11 mouse cellular contexts compared by ENCODE assay signal in the genomic region with DNA sequence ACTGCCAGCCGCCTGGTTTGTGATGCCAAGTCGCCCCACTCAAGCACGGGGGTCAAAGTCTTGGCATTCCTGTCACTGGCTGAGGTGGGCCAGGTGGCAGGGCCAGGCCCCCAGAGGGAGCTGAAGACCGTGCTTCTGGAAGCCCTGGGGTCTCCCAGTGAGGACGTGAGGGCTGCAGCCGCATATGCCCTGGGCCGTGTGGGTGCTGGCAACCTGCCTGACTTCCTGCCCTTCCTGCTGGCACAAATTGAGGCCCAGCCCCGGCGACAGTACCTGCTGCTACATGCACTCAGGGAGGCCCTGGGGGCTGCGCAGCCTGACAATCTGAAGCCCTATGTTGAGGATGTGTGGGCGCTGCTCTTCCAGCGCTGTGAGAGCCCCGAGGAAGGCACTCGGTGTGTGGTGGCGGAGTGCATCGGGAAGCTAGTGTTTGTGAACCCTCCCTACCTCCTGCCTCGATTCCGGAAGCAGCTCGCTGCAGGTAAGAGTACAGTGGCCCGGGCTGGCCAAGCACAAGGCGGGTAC. TPM values are rescaled to one million over a fixed set of nuclear protein-coding genes. Genes with fewer than 3 reads are reported as not detected.
DNase-seq lines count a peak whose midpoint lies in the region; ATAC-seq lines count a peak whose summit lies in the region.
"Had no signal": no experiment of that assay in that cellular context is flagged by ENCODE, and none has a peak within 500 bp of the region (broad histone marks: within the 10 kb centered on the region; RNA-seq: fewer than 3 reads in every experiment).

No protein-coding gene starts in this region.

- 88% methylated on average over 21 of the region's 21 CpGs for WGBS in forebrain, embryonic 14.5 days

- no peak overlapping the region for H3K9ac ChIP-seq in forebrain, embryonic 14.5 days (ENCODE audit: low read length)
- H3K9ac ChIP-seq: lung, embryonic 15.5 days had no signal

- no peak overlapping the region for H3K4me3 ChIP-seq in forebrain, embryonic 14.5 days (ENCODE audit: low read depth, low read length)
- H3K4me3 ChIP-seq: lung, embryonic 15.5 days had no signal

- no peak overlapping the region for H3K27ac ChIP-seq in forebrain, embryonic 14.5 days (ENCODE audit: low read depth, low read length)
- H3K27ac ChIP-seq: lung, embryonic 15.5 days had no signal

- peak; percentile 56 to 57 for DNase-seq in heart, postnatal 10 days
- DNase-seq in heart, postnatal 25 days (ENCODE audit: low spot score): no peak
- peak; percentile 53 for DNase-seq in urinary bladder, postnatal 14 days (ENCODE audit: low spot score)
- DNase-seq in urinary bladder, postnatal 36 days (ENCODE audit: low spot score in 2 of 2): no peak
- peak; percentile 46 to 60 for DNase-seq in thymus, postnatal 36 days
- no peak for DNase-seq in B cell, adult 2 months
- DNase-seq in forebrain, embryonic 14.5 days (ENCODE audit: low spot score): no peak
- DNase-seq: right cerebral cortex, postnatal 4 days had no signal

- H3K4me2 ChIP-seq in forebrain, embryonic 14.5 days (ENCODE audit: low read length): no peak overlapping the region
- H3K4me2 ChIP-seq: lung, embryonic 15.5 days had no signal

- H3K9me3 ChIP-seq in forebrain, embryonic 14.5 days (replicated peaks; ENCODE audit: control insufficient read depth, low read length): no peaks in the 10 kb centered on the region
- H3K9me3 ChIP-seq: lung, embryonic 15.5 days had no signal

- peak; percentile 61 to 62 for ATAC-seq in hematopoietic stem cell, adult 5-6 weeks (replicated peaks in 1 of 2; ENCODE audit: insufficient read depth in 1 of 2, low FRiP score in 2 of 2, low TSS enrichment in 1 of 2, low read depth in 1 of 2, poor library complexity in 2 of 2, severe bottlenecking in 2 of 2)
- ATAC-seq in forebrain, embryonic 14.5 days: no peak

- no peaks in the 10 kb centered on the region for H3K27me3 ChIP-seq in forebrain, embryonic 14.5 days (replicated peaks; ENCODE audit: control insufficient read depth, insufficient read depth, low read length)
- H3K27me3 ChIP-seq: lung, embryonic 15.5 days; Patski had no signal

- peaks cover 94% of the 10 kb centered on the region for H3K36me3 ChIP-seq in forebrain, embryonic 14.5 days (ENCODE audit: control insufficient read depth, insufficient read depth, low read length)

- no peaks in the 10 kb centered on the region for H3K4me1 ChIP-seq in forebrain, embryonic 14.5 days (ENCODE audit: control insufficient read depth, insufficient read depth, low read length)

- intact Hi-C loops in heart, postnatal 10 days (cut with DNase I): no loop called here
- intact Hi-C loops in heart, postnatal 25 days (cut with DNase I): no loop called here

RNA-seq across cellular contexts. Expression of a gene that starts 15.8 kb away (rescaled TPM):
- total RNA-seq in heart, postnatal 10 days (2021): 100 to 1,000 TPM; 842 to 867 TPM
- total RNA-seq in heart, postnatal 25 days (2021): 100 to 1,000 TPM; 575 to 621 TPM
- total RNA-seq in hematopoietic stem cell, adult 5-6 weeks (2017): 6,333 and 6,615 TPM in 2 replicates
- 1,359 and 1,743 TPM in 2 replicates for polyA plus RNA-seq in forebrain, embryonic 14.5 days (2014; fragmentation: Nextera tagmentation; extraction: Ambion mirVana)

RNA-seq across cellular contexts. Expression of a gene that starts 18.4 kb away (rescaled TPM):
- total RNA-seq in heart, postnatal 10 days (2021): 10 to 100 TPM; 73.0 to 87.4 TPM
- 10 to 100 TPM; 72.5 to 74.4 TPM for total RNA-seq in heart, postnatal 25 days (2021)
- total RNA-seq in hematopoietic stem cell, adult 5-6 weeks (2017): 7.1 and 8.6 TPM in 2 replicates
- polyA plus RNA-seq in forebrain, embryonic 14.5 days (2014; fragmentation: Nextera tagmentation; extraction: Ambion mirVana): 14.4 and 17.1 TPM in 2 replicates

RNA-seq across cellular contexts. Expression of a gene that starts 30.5 kb away (rescaled TPM):
- total RNA-seq in heart, postnatal 10 days (2021): under 1 TPM; 0.60 TPM
- 1 to 10 TPM in 1 of 2 experiments, not detected in 1; 1.0 TPM for total RNA-seq in heart, postnatal 25 days (2021)
- total RNA-seq in hematopoietic stem cell, adult 5-6 weeks (2017): 20.8 and 62.5 TPM in 2 replicates
- polyA plus RNA-seq in forebrain, embryonic 14.5 days (2014; fragmentation: Nextera tagmentation; extraction: Ambion mirVana): 0.56 and 0.90 TPM in 2 replicates
- polyA plus RNA-seq: Patski had no signal

RNA-seq across cellular contexts. Expression of a gene that starts 45.5 kb away (rescaled TPM):
- total RNA-seq in heart, postnatal 10 days (2021): under 1 TPM; 0.79 TPM
- total RNA-seq in heart, postnatal 25 days (2021): under 1 TPM; 0.39 to 0.49 TPM
- total RNA-seq in hematopoietic stem cell, adult 5-6 weeks (2017): 0.31 TPM in 1 of 2 replicates, not detected in the other
- 1.4 and 1.6 TPM in 2 replicates for polyA plus RNA-seq in forebrain, embryonic 14.5 days (2014; fragmentation: Nextera tagmentation; extraction: Ambion mirVana)

Comparison
In these comparisons a context has a peak if more than half of its experiments do, and no peak if none do; other contexts are left out.
1. DNase-seq: peak in heart, postnatal 10 days (2 of 2), urinary bladder, postnatal 14 days (single experiment) and thymus, postnatal 36 days (2 of 2); none in heart, postnatal 25 days (single experiment), urinary bladder, postnatal 36 days (0 of 2), B cell, adult 2 months (0 of 2) and forebrain, embryonic 14.5 days (single experiment).
2. RNA of a gene that starts 30.5 kb away (total RNA-seq): 20.8 to 62.5 TPM in hematopoietic stem cell, adult 5-6 weeks; 1.0 TPM in heart, postnatal 25 days and 0.60 TPM in heart, postnatal 10 days; every median in the first group is over 10 times any median in the second.